Mouse (Mus musculus): Measurements from ENCODE around the gene St5. TPM values are rescaled to one million over a fixed set of nuclear protein-coding genes. Genes with fewer than 3 reads are reported as not detected.

St5 gene
- total RNA-seq, 4 experiments from 2014 or later = 21.3 to 28.7 (median 22.7) TPM

DNA sequence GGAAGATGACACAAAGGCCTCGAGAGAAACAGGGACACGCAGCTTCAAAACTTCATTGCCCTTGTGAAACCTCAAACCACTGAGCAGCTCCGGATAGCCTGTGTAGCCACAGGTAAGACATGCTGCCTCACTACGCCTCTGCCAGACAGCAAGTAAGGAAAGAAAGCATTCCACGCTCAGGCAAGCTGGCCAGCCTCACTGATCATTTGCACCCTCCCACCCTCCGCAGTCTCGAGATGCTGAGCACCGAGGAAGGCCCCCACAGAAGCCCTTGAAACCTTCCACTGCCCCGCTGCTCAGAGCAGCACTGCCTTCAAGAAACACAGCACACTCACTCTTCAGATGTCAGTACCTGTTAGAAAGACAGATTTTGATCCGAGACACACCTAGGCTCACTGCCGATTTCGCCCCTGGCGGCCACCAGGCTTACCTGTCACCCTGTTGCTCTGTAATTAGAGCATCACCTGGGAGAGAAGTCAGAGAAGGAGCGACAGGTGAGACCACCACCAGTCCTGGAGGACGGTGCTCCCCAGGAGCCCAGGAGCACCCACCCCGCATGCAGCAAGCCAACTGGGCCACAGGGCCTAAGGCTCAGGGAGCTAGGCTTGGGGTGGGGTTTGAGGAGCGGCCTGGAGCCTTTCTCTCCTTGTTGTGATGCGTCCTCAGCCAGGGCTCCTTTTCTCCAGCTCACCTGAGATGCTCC, 210.6 kb downstream of the St5 start:
- no peak for DNase-seq (ENCODE audit: low spot score)

DNA sequence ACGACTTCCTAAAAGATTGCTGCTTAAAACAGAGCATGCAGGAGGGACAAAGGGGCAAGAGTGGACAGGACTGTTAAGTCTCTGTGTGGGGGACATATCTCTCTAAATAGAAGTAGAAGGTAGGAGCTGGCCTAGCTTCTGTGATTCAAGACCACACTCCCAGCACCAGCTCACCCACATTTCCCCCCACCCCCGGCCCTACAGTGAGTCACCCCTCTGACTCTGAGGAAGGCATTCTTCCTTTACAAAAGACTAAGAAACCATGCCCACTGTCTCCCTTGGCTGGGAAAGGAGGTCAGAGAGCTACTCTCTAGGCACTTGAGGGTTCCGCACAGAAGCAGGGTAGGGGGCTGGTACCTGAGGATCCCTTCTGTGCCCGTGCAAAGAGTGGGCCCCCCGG, 219.2 kb downstream of the St5 start:
- no peak for DNase-seq (ENCODE audit: low spot score)

DNA sequence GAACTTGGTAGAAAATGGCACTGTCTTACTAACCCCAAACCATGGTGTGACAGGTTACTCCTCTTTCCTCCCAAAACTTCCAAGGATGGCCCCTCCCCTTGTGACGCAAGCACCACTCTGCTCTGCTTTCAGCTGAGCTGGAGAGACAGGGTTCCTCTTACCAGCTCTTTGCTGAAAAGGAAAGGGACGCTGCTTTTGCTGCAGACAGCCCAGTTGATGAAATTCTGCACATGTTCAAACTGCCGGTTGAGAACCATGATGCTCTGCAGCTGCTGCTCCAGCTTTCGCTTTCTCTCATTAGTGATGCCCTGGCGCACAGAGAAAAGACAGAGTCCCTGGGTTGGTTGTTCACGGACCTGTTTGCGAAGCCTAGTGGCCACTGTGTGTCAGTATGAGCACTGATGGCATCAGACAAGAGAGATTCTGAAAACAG, 222.6 kb downstream of the St5 start:
- DNase-seq (ENCODE audit: low spot score) = peak; percentile 31

DNA sequence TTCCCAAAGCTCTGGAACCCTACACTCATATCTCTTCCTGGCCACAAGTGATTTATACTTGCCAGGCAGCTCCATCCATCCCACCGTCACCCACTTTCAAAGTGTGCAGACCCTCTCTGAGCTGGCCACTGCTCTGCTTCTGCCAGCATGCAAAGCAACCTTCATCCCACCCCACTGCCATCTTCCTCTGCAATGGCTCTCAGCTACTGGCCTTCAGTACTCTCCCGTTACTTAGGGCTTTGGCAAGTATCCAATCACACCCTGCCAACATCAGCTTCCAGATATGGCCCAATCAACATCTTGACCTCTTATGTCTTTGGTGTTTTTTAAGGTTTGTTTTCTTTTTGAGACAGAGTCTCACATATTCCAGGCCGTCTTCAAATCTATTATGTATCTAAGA, 225.5 kb downstream of the St5 start:
- no peak for DNase-seq (ENCODE audit: low spot score)

Small RNA genes within 50 kb of the gene (microRNA-seq; reads per million reads assigned to microRNA genes)
- gene Gm47284 = 0.84 reads per million

Other genes starting within 250 kb of the St5 start
- under 1 TPM; 0.13 to 0.37 (median 0.15) TPM for gene Trim66, start 195.5 kb downstream of the St5 start, total RNA-seq (2022)
- gene Rpl27a, start 184.5 kb downstream of the St5 start, total RNA-seq (2022) = 100 to 1,000 TPM in 2 of 4 experiments, 10 to 100 TPM in 2; 82.2 to 125 (median 99.4) TPM
- 10 to 100 TPM; 13.7 to 17.8 (median 16.3) TPM for gene Akip1, start 85 bp upstream of the St5 start, total RNA-seq (2022)
- not detected for gene BC051019, start 20.2 kb upstream of the St5 start, total RNA-seq (2022)
- gene Ascl3, start 28.1 kb upstream of the St5 start, total RNA-seq (2022) = not detected
- 10 to 100 TPM; 30.1 to 35.1 (median 31.0) TPM for gene Tmem9b, start 49.3 kb upstream of the St5 start, total RNA-seq (2022)
- gene Nrip3, start 78.4 kb upstream of the St5 start, total RNA-seq (2022) = under 1 TPM; 0.09 to 0.25 (median 0.19) TPM
- 10 to 100 TPM; 24.5 to 32.4 (median 28.6) TPM for gene Scube2, start 162.1 kb upstream of the St5 start, total RNA-seq (2022)